Mouse (Mus musculus): ENCODE results near the gene Cbln3.

Gene Cbln3

DNA sequence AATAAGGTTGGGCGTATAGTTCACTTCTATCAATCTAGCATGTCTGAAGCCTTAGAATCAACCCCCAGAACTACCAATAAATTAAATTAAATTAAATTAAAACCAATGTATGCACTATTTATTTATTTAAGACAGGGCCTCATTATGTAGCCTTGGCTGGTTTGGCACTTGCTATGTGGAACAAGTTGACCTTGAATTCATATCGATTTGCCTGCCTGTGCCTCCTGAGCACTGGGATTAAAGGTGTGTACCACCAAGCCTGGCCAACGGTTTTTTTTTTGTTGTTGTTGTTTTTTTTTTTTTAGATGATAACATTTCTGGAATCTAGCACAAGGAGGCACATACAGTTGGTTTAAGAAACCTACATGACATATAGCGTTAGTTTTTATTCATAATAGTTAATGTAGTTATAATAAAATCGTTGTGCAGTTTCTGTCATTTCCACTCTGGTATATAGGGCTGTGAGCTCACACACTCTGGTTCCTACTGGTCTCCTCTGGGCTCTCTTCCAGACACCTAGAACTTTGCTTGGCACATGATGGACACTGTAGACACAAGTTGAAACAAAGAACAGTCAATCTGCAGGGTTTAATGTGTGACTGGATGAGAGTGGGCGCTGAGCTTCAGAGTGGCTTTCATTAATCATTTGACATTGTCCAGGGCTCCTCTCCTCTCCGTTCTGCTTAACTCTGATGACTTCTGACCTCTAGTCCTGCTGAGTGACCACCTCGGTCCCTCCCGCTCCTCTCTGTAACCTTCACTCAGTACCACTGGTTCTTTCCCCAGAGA is 38.5 kb downstream of the Cbln3 start:
- DNase-seq (ENCODE audit: low spot score in 2 of 2): no peak

DNA sequence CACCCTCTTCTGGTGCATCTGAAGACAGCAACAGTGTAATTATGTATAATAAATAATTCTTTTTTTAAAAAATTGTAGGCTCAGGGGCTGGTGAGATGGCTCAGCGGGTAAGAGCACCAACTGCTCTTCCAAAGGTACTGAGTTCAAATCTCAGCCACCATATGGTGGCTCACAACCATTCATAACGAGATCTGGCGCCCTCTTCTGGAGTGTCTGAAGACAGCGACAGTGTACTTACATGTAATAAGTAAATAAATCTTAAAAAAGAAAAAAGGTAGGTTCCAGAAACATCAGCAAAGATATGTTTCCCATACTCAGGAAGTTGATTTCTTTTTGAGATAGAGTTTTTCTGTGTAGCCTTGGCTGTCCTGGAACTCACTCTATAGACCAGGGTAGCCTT is 41.4 kb downstream of the Cbln3 start:
- no peak for DNase-seq (ENCODE audit: low spot score in 2 of 2)

DNA sequence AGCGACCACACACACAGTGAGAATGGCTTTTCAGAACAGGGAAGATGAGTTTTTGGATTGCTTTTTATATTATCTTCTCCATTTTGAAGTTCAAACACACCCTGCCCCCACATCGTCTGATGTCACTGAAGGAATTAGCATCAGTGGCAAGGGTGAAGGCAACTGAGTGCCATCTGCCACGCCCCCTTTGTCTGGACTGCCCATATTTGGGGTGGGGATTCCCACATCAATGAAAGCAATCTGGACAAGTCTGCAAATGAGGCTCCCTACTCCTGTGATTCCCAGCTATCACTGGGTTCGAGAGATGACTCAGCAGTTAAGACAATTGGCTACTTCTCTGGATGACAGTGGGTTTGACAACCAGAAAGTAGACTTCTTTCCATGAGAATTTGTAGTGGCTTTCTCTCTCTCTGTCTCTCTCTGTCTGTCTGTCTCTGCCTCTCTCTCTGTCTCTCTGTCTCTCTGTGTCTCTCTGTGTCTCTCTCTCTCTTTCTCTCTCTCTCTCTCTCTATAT is 43.3 kb downstream of the Cbln3 start:
- no peak for DNase-seq (ENCODE audit: low spot score in 2 of 2)

DNA sequence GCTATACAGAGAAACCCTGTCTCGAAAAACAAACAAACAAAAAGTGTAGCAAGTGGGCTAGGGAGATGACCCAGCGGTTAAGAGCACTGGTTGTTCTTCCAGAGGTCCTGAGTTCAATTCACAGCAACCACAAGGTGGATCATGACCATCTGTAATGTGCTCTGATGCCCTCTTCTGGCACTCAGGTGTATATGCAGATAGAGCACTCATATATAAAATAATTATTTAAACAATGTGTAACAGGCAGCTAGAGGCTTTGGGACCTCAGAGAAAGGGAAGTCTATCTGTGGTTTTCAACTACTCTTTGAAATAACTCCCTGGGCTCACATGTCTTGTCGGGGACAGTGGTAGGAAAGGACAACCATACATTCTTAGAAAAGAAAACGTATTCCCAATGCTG is 45.5 kb downstream of the Cbln3 start:
- DNase-seq (ENCODE audit: low spot score in 2 of 2): no peak

DNA sequence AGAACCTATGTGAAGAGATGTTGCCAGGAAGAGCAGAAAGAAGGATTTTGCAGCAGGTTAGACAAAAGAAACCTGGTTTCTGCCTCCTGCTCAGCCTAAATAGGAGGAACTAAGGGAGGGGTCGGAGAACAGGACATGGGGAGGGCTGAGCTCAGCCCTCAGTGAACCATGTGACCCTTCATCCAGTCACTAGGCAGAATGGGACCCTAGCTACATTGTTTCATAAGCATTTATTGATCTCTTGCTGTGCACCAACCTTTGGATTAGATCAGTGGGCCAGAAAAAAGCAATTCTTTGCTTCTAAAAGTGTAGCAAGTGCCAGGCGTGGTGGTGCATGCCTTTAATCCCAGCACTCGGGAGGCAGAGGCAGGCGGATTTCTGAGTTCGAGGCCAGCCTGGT is 45.9 kb downstream of the Cbln3 start:
- DNase-seq (ENCODE audit: low spot score in 2 of 2): no peak

DNA sequence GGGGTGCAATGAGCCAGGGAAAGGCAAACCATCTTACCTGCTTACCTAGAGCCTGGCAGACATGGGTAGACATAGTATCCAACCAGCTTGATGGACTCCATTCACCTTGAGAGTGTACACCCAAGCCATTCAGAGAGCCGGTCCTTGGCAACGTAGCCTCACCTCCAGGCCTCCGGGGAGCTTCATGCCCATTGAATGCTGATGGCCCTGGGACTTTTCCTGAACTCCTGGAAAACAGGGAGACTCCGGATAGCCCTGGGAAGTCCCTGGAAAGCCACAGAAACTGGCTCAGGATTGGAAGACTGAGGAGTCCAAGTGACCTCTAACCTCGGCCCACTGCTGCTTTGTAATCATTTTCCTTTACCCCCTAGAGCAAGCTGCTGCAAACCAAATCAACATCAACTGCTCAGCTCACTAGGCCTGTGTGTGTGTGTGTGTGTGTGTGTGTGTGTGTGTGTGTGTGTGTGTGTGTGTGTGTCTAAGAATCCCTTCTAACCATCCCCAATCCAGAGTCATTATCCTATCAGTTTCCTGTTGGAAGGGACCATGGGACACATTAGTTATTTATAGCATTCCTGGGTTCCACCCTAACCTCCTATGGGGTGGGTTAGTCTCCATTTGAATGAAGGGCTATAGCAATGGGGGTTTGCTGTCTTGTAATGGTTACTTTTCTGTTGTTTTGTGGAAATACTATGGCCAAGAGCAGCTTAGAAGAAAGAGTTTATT is 49.2 kb downstream of the Cbln3 start:
- no peak for DNase-seq (ENCODE audit: low spot score in 2 of 2)

- DNase-seq (ENCODE audit: low spot score in 2 of 2): no peak
Measured at GRCm38 (mm10) chr14:55833126-55833525, 51.1 kb downstream of the Cbln3 start.

DNA sequence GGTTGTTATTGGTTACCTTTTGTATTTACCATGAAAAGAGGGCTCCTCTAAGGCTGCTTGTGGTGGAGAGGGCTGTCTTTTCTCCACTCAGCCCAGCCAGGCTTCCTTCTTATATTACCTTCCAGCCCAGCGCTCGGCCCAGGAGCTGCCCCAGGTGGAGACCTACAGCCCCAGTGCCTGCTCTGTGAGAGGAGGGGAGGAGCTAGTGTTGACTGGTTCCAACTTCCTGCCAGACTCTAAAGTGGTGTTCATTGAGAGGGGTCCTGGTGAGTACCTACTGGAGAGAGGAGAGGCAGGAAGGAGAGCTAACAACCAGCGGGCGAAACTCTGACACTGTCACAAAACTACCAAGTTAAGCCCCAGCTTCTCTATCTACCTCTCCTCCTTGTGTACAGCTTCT is 53.9 kb downstream of the Cbln3 start:
- no peak for DNase-seq (ENCODE audit: low spot score in 2 of 2)

GRCm38 (mm10) chr14:55829854-55830253 is 54.3 kb downstream of the Cbln3 start:
- DNase-seq (ENCODE audit: low spot score in 2 of 2): no peak
